Comparison of ENCODE assay signal across 8 mouse cellular contexts in genomic region chr11:32714230-32714629, GRCm38 (mm10).
DNase-seq lines count a peak whose midpoint lies in the region; ATAC-seq lines count a peak whose summit lies in the region.

No protein-coding gene starts in this region.

- H3K36me3 ChIP-seq in heart, embryonic 15.5 days, result peaks cover 15% of the 10 kb centered on the region
- peaks cover 11% of the 10 kb centered on the region for H3K36me3 ChIP-seq in midbrain, embryonic 14.5 days (ENCODE audit: control insufficient read depth, insufficient read depth, low read length)
- 0 out of 2 replicates have a peak, but pooled peaks cover 2% of the 10 kb centered on the region for H3K36me3 ChIP-seq in midbrain, embryonic 15.5 days (replicated peaks)

- no peak overlapping the region for H3K27ac ChIP-seq in heart, embryonic 15.5 days
- H3K27ac ChIP-seq in midbrain, embryonic 14.5 days (replicated peaks; ENCODE audit: low read depth, low read length), result no peak overlapping the region
- H3K27ac ChIP-seq in midbrain, embryonic 15.5 days, result no peak overlapping the region

- H3K9ac ChIP-seq in heart, embryonic 15.5 days, result no peak overlapping the region
- no peak overlapping the region for H3K9ac ChIP-seq in midbrain, embryonic 14.5 days (replicated peaks; ENCODE audit: low read length)
- H3K9ac ChIP-seq in midbrain, embryonic 15.5 days, result no peak overlapping the region

- 0 out of 2 replicates have a peak, but pooled peaks have one; percentile 50 for ATAC-seq in heart, embryonic 15.5 days (replicated peaks; ENCODE audit: insufficient number of reproducible peaks, insufficient read depth, low FRiP score, low read depth)
- no peak for ATAC-seq in midbrain, embryonic 14.5 days (ENCODE audit: low FRiP score, low TSS enrichment)
- no peak for ATAC-seq in midbrain, embryonic 15.5 days (replicated peaks)
- ATAC-seq in megakaryocyte-erythroid progenitor cell, adult 5-6 weeks (replicated peaks; ENCODE audit: low FRiP score, low TSS enrichment, poor library complexity, severe bottlenecking), result peak; percentile 73; the same call in 1 of the 2 replicates

- no peaks in the 10 kb centered on the region for H3K27me3 ChIP-seq in heart, embryonic 15.5 days
- no peaks in the 10 kb centered on the region for H3K27me3 ChIP-seq in midbrain, embryonic 14.5 days (ENCODE audit: control insufficient read depth, insufficient read depth, low read length)
- H3K27me3 ChIP-seq in midbrain, embryonic 15.5 days (replicated peaks), result no peaks in the 10 kb centered on the region

- 72% methylated on average over 5 of the region's 5 CpGs for WGBS in heart, embryonic 15.5 days
- 72% methylated on average over 5 of the region's 5 CpGs for WGBS in midbrain, embryonic 14.5 days
- 67% methylated on average over 5 of the region's 5 CpGs for WGBS in midbrain, embryonic 15.5 days

- no peak for DNase-seq in heart, adult 9 months (ENCODE audit: low spot score in 2 of 2)
- DNase-seq in midbrain, embryonic 14.5 days, result peak; percentile 76
- DNase-seq in embryo, embryonic 10.5 days (ENCODE audit: low spot score), result peak; percentile 70
- no peak for DNase-seq in urinary bladder, postnatal 10 days (ENCODE audit: low spot score)
- DNase-seq in heart, adult 11 months, result no peak

- H3K4me2 ChIP-seq in heart, embryonic 15.5 days, result no peak overlapping the region
- H3K4me2 ChIP-seq in midbrain, embryonic 14.5 days (ENCODE audit: low read length), result no peak overlapping the region
- H3K4me2 ChIP-seq in midbrain, embryonic 15.5 days, result no peak overlapping the region

- no peak overlapping the region for H3K4me3 ChIP-seq in heart, embryonic 15.5 days
- H3K4me3 ChIP-seq in midbrain, embryonic 14.5 days (replicated peaks; ENCODE audit: low read depth, low read length), result no peak overlapping the region
- no peak overlapping the region for H3K4me3 ChIP-seq in midbrain, embryonic 15.5 days

- peaks cover 22% of the 10 kb centered on the region for H3K4me1 ChIP-seq in heart, embryonic 15.5 days (replicated peaks)
- H3K4me1 ChIP-seq in midbrain, embryonic 14.5 days (ENCODE audit: control insufficient read depth, insufficient read depth, low read length), result 0 out of 2 replicates have a peak, but pooled peaks cover 2% of the 10 kb centered on the region
- H3K4me1 ChIP-seq in midbrain, embryonic 15.5 days, result 0 out of 2 replicates have a peak, but pooled peaks cover 3% of the 10 kb centered on the region

- H3K9me3 ChIP-seq in heart, embryonic 15.5 days (replicated peaks), result no peaks in the 10 kb centered on the region
- no peaks in the 10 kb centered on the region for H3K9me3 ChIP-seq in midbrain, embryonic 14.5 days (ENCODE audit: control insufficient read depth, low read length)
- H3K9me3 ChIP-seq in midbrain, embryonic 15.5 days, result no peaks in the 10 kb centered on the region

Comparison
In these comparisons a context has a peak if more than half of its experiments do, and no peak if none do; other contexts are left out.
1. ATAC-seq: peak in heart, embryonic 15.5 days (single experiment) and megakaryocyte-erythroid progenitor cell, adult 5-6 weeks (single experiment); none in midbrain, embryonic 14.5 days (single experiment) and midbrain, embryonic 15.5 days (single experiment).
2. DNase-seq: peak in midbrain, embryonic 14.5 days (single experiment) and embryo, embryonic 10.5 days (single experiment); none in heart, adult 9 months (0 of 2), urinary bladder, postnatal 10 days (single experiment) and heart, adult 11 months (single experiment).